Mouse (Mus musculus) adrenal gland, postnatal 4 days (tissue): ENCODE measurements around the gene Pde4b. TPM values are rescaled to one million over a fixed set of nuclear protein-coding genes. Genes with fewer than 3 reads are reported as not detected.

Source experiments
- DNase-seq, 2 experiments: peaks; one replicate each; pipeline ENCODE4 v3.0.0; 2021 to 2022; ENCODE audit warnings: low spot score in 2 of 2, mixed read lengths in 2 of 2
- total RNA-seq, 2 experiments: library from RNA; stranded (reverse); gene quantifications; 2 replicates each; pipeline ENCODE4 v1.2.3; 2021

Pde4b gene
- total RNA-seq, 2 experiments from 2014 or later, result 13.9 to 16.4 TPM

- no peak for DNase-seq
These were observed 191.6 kb downstream of the Pde4b start for GRCm38 (mm10) chr4:102278958-102279357.

GRCm38 (mm10) chr4:102287172-102287571 is 199.8 kb downstream of the Pde4b start:
- DNase-seq, result no peak

GRCm38 (mm10) chr4:102290052-102290734 is 202.8 kb downstream of the Pde4b start:
- no peak for DNase-seq

- DNase-seq, result no peak
These were observed 210.2 kb downstream of the Pde4b start for GRCm38 (mm10) chr4:102297558-102297957.

GRCm38 (mm10) chr4:102302568-102302967 is 215.2 kb downstream of the Pde4b start:
- DNase-seq, result no peak

GRCm38 (mm10) chr4:102307661-102308297 is 220.4 kb downstream of the Pde4b start:
- no peak for DNase-seq

- DNase-seq, result no peak
These were observed 223.3 kb downstream of the Pde4b start for GRCm38 (mm10) chr4:102310630-102311029.

- no peak for DNase-seq
These were observed 228.7 kb downstream of the Pde4b start for GRCm38 (mm10) chr4:102316011-102316410.

- DNase-seq, result no peak
These were observed 229.4 kb downstream of the Pde4b start for GRCm38 (mm10) chr4:102316699-102317285.

- DNase-seq, result no peak
These were observed 231.3 kb downstream of the Pde4b start for GRCm38 (mm10) chr4:102318596-102318995.

GRCm38 (mm10) chr4:102321340-102321739 is 234.0 kb downstream of the Pde4b start:
- DNase-seq, result no peak

- no peak for DNase-seq
These were observed 245.0 kb downstream of the Pde4b start for GRCm38 (mm10) chr4:102332386-102332785.

- DNase-seq, result no peak
These were observed 245.5 kb downstream of the Pde4b start for GRCm38 (mm10) chr4:102332885-102333284.

- DNase-seq, result no peak
These were observed 259.7 kb downstream of the Pde4b start for GRCm38 (mm10) chr4:102346911-102347492.

- no peak for DNase-seq
These were observed 264.4 kb downstream of the Pde4b start for GRCm38 (mm10) chr4:102351476-102352475.

GRCm38 (mm10) chr4:102353641-102354403 is 266.5 kb downstream of the Pde4b start:
- no peak for DNase-seq

GRCm38 (mm10) chr4:102368105-102368735 is 280.9 kb downstream of the Pde4b start:
- DNase-seq, result no peak

- DNase-seq, result no peak
These were observed 287.3 kb downstream of the Pde4b start for GRCm38 (mm10) chr4:102374614-102375013.

GRCm38 (mm10) chr4:102382763-102383505 is 295.6 kb downstream of the Pde4b start:
- no peak for DNase-seq
